Mouse (Mus musculus) stomach, embryonic 16.5 days (tissue): ENCODE results near the gene Ccnk. TPM values are rescaled to one million over a fixed set of nuclear protein-coding genes. Genes with fewer than 3 reads are reported as not detected.
A peak's percentile ranks its signal among the peaks of the same experiment; 100 is the strongest.

Experiments
- ATAC-seq: fragments of 200-750 bp; cut with Nextera tagmentation; 2 replicates; pipeline ENCODE4 v1.8.0; 2017; ENCODE audit warnings: moderate number of reproducible peaks, moderate TSS enrichment; ENCODE audit not compliant: insufficient read depth, low FRiP score
- H3K27ac ChIP-seq: fragments of 300-500 bp; sonication (generic); 2 replicates; pipeline ENCODE4 v1.5.1; 2014; ENCODE audit warnings: low read length
- H3K27me3 ChIP-seq: fragments of 300-500 bp; sonication (generic); 2 replicates; pipeline ENCODE4 v1.6.1; 2014; ENCODE audit warnings: low read length, control low read depth, mixed read lengths; ENCODE audit not compliant: control insufficient read depth, insufficient read depth
- H3K36me3 ChIP-seq: fragments of 300-500 bp; sonication (generic); 2 replicates; pipeline ENCODE4 v1.6.1; 2014; ENCODE audit warnings: low read length; ENCODE audit not compliant: control insufficient read depth, insufficient read depth
- H3K4me1 ChIP-seq: fragments of 300-500 bp; sonication (generic); 2 replicates; pipeline ENCODE4 v1.6.1; 2014; ENCODE audit warnings: low read length, control low read depth, mixed read lengths; ENCODE audit not compliant: control insufficient read depth, insufficient read depth
- H3K4me2 ChIP-seq: fragments of 300-500 bp; sonication (generic); 2 replicates; pipeline ENCODE4 v1.6.1; 2014; ENCODE audit warnings: low read depth, low read length, mixed read lengths
- H3K4me3 ChIP-seq: fragments of 300-500 bp; sonication (generic); replicated peaks from 2 replicates; pipeline ENCODE4 v1.5.1; 2014; ENCODE audit warnings: mild to moderate bottlenecking, low read length
- H3K9ac ChIP-seq: fragments of 300-500 bp; sonication (generic); 2 replicates; pipeline ENCODE4 v1.6.1; 2014; ENCODE audit warnings: low read length
- H3K9me3 ChIP-seq: fragments of 300-500 bp; sonication (generic); replicated peaks from 2 replicates; pipeline ENCODE4 v1.6.1; 2016; ENCODE audit warnings: low read length, control low read depth; ENCODE audit not compliant: control insufficient read depth
- WGBS: fragments of 180-500 bp; shearing (Covaris S2); extraction: QIAGEN DNeasy Blood & Tissue Kit; methylation state at CpG from one replicate; pipeline ENCODE4 v1.1.7; 2014; 5-methylcytosine and 5-hydroxymethylcytosine counted together
- polyA plus RNA-seq: library from polyadenylated mRNA; unstranded; fragments of >200 nt; fragmentation: Nextera tagmentation; extraction: Ambion mirVana; gene quantifications from 2 replicates; pipeline ENCODE4 v1.2.1, GENCODE M21; 2015

Ccnk gene
- 1.8 and 2.5 TPM in 2 replicates for polyA plus RNA-seq

GRCm38 (mm10) chr12:108179321-108180266 is at the start of gene Ccnk:
Gene Ccnk (plus strand): TSS chr12:108179579.
- H3K36me3 ChIP-seq: no peaks in the 10 kb centered on the region
- H3K9me3 ChIP-seq: no peaks in the 10 kb centered on the region
- H3K27me3 ChIP-seq: no peaks in the 10 kb centered on the region
- peak within 1 kb of the TSS; percentile 97 for H3K27ac ChIP-seq
- WGBS: under 1% methylated on average over 79 of the region's 82 CpGs
- peak within 1 kb of the TSS; percentile 99 for H3K9ac ChIP-seq
- peak; percentile 97 for ATAC-seq
- peak within 1 kb of the TSS; percentile 91 for H3K4me2 ChIP-seq
- H3K4me1 ChIP-seq: peaks cover 29% of the 10 kb centered on the region
- peak within 1 kb of the TSS; percentile 98 for H3K4me3 ChIP-seq

- no peak for ATAC-seq
- H3K27me3 ChIP-seq: no peaks in the 10 kb centered on the region
- H3K9me3 ChIP-seq: no peaks in the 10 kb centered on the region
- H3K4me1 ChIP-seq: no peaks in the 10 kb centered on the region
- H3K4me3 ChIP-seq: no peak overlapping the region
- peaks cover 14% of the 10 kb centered on the region for H3K36me3 ChIP-seq
- no peak overlapping the region for H3K27ac ChIP-seq
- H3K4me2 ChIP-seq: no peak overlapping the region
- no peak overlapping the region for H3K9ac ChIP-seq
- 90% methylated on average over 8 of the region's 8 CpGs for WGBS
Measured at GRCm38 (mm10) chr12:108132450-108133070, 46.8 kb upstream of the Ccnk start.

- 57% methylated on average over 2 of the region's 2 CpGs for WGBS
- Histone ChIP-seq H3K27ac (no peak overlapping the region), H3K4me3 (no peak overlapping the region), H3K4me1 (no peaks in the 10 kb centered on the region), H3K36me3 (peaks cover 13% of the 10 kb centered on the region), H3K9ac (no peak overlapping the region), H3K4me2 (no peak overlapping the region), H3K9me3 (no peaks in the 10 kb centered on the region), H3K27me3 (no peaks in the 10 kb centered on the region)
- no peak for ATAC-seq
Measured at GRCm38 (mm10) chr12:108133181-108133580, 46.2 kb upstream of the Ccnk start.

GRCm38 (mm10) chr12:108135610-108136208 is 43.7 kb upstream of the Ccnk start:
- Histone ChIP-seq H3K4me3 (no peak overlapping the region), H3K9me3 (no peaks in the 10 kb centered on the region), H3K27ac (no peak overlapping the region), H3K4me1 (no peaks in the 10 kb centered on the region), H3K27me3 (no peaks in the 10 kb centered on the region), H3K9ac (no peak overlapping the region), H3K4me2 (no peak overlapping the region), H3K36me3 (peaks cover 3% of the 10 kb centered on the region)
- 79% methylated on average over 6 of the region's 6 CpGs for WGBS
- no peak for ATAC-seq

GRCm38 (mm10) chr12:108143624-108144498 is 35.5 kb upstream of the Ccnk start:
- Histone ChIP-seq H3K27ac (no peak overlapping the region), H3K4me2 (no peak overlapping the region), H3K4me3 (no peak overlapping the region), H3K4me1 (no peaks in the 10 kb centered on the region), H3K9me3 (no peaks in the 10 kb centered on the region), H3K27me3 (no peaks in the 10 kb centered on the region), H3K36me3 (peaks cover 13% of the 10 kb centered on the region; the same call in 1 of the 2 replicates), H3K9ac (no peak overlapping the region)
- ATAC-seq: no peak
- WGBS: 88% methylated on average over 5 of the region's 5 CpGs

GRCm38 (mm10) chr12:108145198-108145597 is 34.2 kb upstream of the Ccnk start:
- no peak for ATAC-seq
- WGBS: 93% methylated on average over 3 of the region's 3 CpGs
- H3K4me2 ChIP-seq: no peak overlapping the region
- no peaks in the 10 kb centered on the region for H3K9me3 ChIP-seq
- no peak overlapping the region for H3K27ac ChIP-seq
- H3K36me3 ChIP-seq: peaks cover 13% of the 10 kb centered on the region; the same call in 1 of the 2 replicates
- no peak overlapping the region for H3K4me3 ChIP-seq
- H3K4me1 ChIP-seq: no peaks in the 10 kb centered on the region
- no peaks in the 10 kb centered on the region for H3K27me3 ChIP-seq
- no peak overlapping the region for H3K9ac ChIP-seq

- no peaks in the 10 kb centered on the region for H3K27me3 ChIP-seq
- no peak overlapping the region for H3K27ac ChIP-seq
- ATAC-seq: no peak
- 0 out of 2 replicates have a peak, but pooled peaks cover 4% of the 10 kb centered on the region for H3K36me3 ChIP-seq
- H3K9ac ChIP-seq: no peak overlapping the region
- 69% methylated on average over 3 of the region's 3 CpGs for WGBS
- H3K9me3 ChIP-seq: no peaks in the 10 kb centered on the region
- H3K4me3 ChIP-seq: no peak overlapping the region
- H3K4me2 ChIP-seq: no peak overlapping the region
- no peaks in the 10 kb centered on the region for H3K4me1 ChIP-seq
Measured at GRCm38 (mm10) chr12:108149764-108150163, 29.6 kb upstream of the Ccnk start.

- H3K36me3 ChIP-seq: peaks cover 3% of the 10 kb centered on the region; the same call in 1 of the 2 replicates
- H3K27ac ChIP-seq: no peak overlapping the region
- H3K9me3 ChIP-seq: no peaks in the 10 kb centered on the region
- no peaks in the 10 kb centered on the region for H3K4me1 ChIP-seq
- ATAC-seq: no peak
- H3K4me3 ChIP-seq: no peak overlapping the region
- WGBS: 93% methylated on average over 2 of the region's 2 CpGs
- H3K9ac ChIP-seq: no peak overlapping the region
- H3K4me2 ChIP-seq: no peak overlapping the region
- no peaks in the 10 kb centered on the region for H3K27me3 ChIP-seq
Measured at GRCm38 (mm10) chr12:108152743-108153142, 26.6 kb upstream of the Ccnk start.
